Mouse (Mus musculus) testis, postnatal 10 days (tissue): ENCODE data around the gene Camk2g.
A peak's percentile ranks its signal among the peaks of the same experiment; 100 is the strongest.

Experiments used
- DNase-seq: peaks from one replicate; pipeline ENCODE4 v3.0.0; 2021; ENCODE audit warnings: low spot score

Camk2g gene

GRCm38 (mm10) chr14:20806116-20806840 is 12.4 kb upstream of the Camk2g start:
- DNase-seq = no peak

GRCm38 (mm10) chr14:20804964-20805672 is 11.2 kb upstream of the Camk2g start:
- DNase-seq = peak; percentile 77

- no peak for DNase-seq
These were observed 10.6 kb upstream of the Camk2g start for GRCm38 (mm10) chr14:20804481-20804880.

GRCm38 (mm10) chr14:20803606-20803938 is 9.7 kb upstream of the Camk2g start:
- DNase-seq = peak; percentile 81

GRCm38 (mm10) chr14:20802926-20803605 is 9.2 kb upstream of the Camk2g start:
- no peak for DNase-seq

- DNase-seq = peak; percentile 97
These were observed 4.9 kb upstream of the Camk2g start for GRCm38 (mm10) chr14:20798761-20799160.

- no peak for DNase-seq
These were observed 4.4 kb upstream of the Camk2g start for GRCm38 (mm10) chr14:20798300-20798699.

GRCm38 (mm10) chr14:20796643-20797042 is 2.8 kb upstream of the Camk2g start:
- no peak for DNase-seq

GRCm38 (mm10) chr14:20796170-20796569 is 2.3 kb upstream of the Camk2g start:
- no peak for DNase-seq

GRCm38 (mm10) chr14:20795423-20796152 is 1.7 kb upstream of the Camk2g start:
- no peak for DNase-seq

- DNase-seq = no peak
These were observed 701 bp upstream of the Camk2g start for GRCm38 (mm10) chr14:20794589-20794988.

GRCm38 (mm10) chr14:20792922-20793757 is 748 bp downstream of the Camk2g start:
- peak; percentile 79 for DNase-seq

GRCm38 (mm10) chr14:20792243-20792921 is 1.5 kb downstream of the Camk2g start:
- DNase-seq = no peak

- no peak for DNase-seq
These were observed 2.2 kb downstream of the Camk2g start for GRCm38 (mm10) chr14:20791511-20792242.

GRCm38 (mm10) chr14:20790996-20791395 is 2.9 kb downstream of the Camk2g start:
- DNase-seq = no peak

- no peak for DNase-seq
These were observed 3.4 kb downstream of the Camk2g start for GRCm38 (mm10) chr14:20790445-20790844.

- no peak for DNase-seq
These were observed 4.3 kb downstream of the Camk2g start for GRCm38 (mm10) chr14:20789593-20789992.

GRCm38 (mm10) chr14:20788151-20788550 is 5.7 kb downstream of the Camk2g start:
- DNase-seq = no peak

GRCm38 (mm10) chr14:20786611-20787015 is 7.3 kb downstream of the Camk2g start:
- no peak for DNase-seq

GRCm38 (mm10) chr14:20786020-20786419 is 7.9 kb downstream of the Camk2g start:
- no peak for DNase-seq
